Mouse (Mus musculus) natural killer cell, adult 2 months (primary cell): ENCODE measurements around the gene Clec18a.
"Not testable (repeated sequence)": the region's sequence is repeated elsewhere in the genome, so short reads cannot be mapped to it uniquely, and the experiment has no call there.

ENCODE experiments used
- DNase-seq, 2 experiments: peaks; one replicate each; pipeline ENCODE4 v3.0.0; 2022; ENCODE audit warnings: low spot score in 2 of 2

Clec18a gene

DNA sequence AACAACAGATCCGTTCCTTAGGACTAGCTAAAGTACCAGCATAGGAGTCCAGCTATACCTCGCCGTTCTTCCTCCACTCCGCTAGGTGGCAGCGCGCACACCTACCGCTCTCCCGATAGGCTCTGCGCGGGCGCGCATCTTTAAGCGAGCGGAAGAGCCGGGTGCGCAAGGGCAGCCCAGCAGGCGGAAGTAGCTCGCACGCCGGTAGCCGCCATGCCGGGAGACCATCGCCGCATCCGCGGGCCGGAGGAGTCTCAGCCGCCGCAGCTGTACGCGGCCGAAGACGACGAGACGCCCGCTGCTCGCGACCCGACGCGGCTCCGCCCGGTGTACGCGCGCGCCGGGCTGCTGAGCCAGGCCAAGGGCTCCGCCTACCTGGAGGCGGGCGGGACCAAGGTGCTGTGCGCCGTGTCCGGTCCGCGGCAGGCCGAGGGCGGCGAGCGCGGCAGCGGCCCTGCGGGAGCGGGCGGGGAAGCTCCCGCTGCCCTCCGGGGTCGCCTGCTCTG is 36.0 kb downstream of the Clec18a start, which contains the start of gene Exosc6:
Exosc6 (plus strand) TSS at position 182 of the 506 bp plus-strand sequence.
- DNase-seq, result peak; percentile 83 to 90

DNA sequence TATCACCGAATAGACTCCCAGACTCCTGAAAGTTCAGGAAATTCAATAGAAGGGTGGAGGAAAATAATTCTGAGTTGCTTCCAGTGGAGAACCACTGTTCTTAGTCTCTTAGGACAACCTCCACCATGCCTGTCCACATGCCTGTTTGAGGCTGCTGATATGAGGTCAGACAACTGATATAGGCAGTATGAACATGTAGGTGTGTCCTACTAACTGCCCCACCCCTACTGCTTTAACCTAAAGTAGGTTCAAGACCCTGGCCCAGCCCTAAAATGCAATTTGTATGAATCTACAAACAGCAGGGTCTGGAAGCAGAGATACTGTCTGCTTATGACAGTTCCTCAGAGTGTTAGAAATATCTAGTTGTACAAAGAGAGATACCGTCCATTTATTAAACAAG is 36.6 kb downstream of the Clec18a start:
- peak in 1 of 2 experiments; percentile 10 for DNase-seq

DNA sequence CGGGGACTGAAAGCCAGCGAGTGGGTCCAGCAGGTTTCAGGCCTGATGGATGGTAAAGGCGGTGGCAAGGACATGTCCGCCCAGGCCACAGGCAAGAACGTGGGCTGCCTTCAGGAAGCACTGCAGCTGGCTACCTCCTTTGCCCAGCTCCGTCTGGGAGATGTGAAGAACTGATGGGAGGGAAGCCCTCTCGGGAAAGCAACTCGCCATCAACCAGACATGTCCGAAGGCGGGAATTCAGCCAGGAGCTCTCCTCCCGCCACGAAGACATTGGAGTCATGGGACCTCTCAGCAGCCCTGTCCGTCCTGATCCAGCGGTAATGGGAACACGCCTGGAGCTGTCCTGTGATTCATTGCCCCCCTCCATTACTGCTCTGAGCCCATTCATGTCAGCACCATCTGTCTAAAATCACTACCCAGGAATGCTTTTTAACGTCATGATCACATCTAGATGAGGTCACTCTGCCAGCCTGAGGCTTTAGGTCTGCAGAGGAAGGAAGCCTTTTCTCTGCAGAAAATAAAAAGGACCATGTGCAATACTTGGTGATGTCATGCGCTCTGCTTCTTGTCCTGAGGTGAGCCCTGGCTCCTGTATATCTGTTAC is 37.1 kb downstream of the Clec18a start:
- DNase-seq, result no peak

DNA sequence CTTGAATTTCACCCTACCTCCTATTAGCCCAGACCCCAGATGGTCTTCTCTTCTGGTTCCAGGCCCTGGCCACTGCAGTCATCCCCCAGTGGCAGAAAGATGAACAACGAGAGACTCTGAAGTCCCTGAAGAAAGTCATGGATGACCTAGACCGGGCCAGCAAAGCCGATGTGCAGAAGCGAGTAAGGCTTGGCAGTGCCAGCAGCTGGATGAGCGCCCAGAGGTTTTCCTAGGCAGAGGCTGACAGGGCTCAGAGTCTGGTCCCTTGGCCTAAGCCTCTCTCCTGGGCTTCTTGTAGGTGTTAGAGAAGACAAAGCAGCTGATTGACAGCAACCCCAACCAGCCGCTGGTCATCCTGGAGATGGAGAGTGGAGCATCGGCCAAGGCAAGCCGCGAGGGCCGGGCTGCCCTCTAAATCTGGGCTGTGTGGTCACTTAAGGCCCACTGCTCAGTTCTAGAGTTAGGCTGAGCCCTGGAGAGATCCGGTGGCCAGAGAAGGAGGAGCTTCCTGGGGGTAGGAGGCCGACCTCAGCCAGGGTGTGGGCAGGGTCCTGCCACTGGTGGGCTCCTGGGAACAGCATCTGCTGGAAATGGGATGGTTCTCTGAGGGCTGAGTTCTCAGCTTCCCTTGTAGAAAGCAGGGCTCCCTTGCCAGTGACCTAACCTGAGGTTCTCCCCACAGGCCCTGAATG is 38.3 kb downstream of the Clec18a start:
- DNase-seq, result no peak

DNA sequence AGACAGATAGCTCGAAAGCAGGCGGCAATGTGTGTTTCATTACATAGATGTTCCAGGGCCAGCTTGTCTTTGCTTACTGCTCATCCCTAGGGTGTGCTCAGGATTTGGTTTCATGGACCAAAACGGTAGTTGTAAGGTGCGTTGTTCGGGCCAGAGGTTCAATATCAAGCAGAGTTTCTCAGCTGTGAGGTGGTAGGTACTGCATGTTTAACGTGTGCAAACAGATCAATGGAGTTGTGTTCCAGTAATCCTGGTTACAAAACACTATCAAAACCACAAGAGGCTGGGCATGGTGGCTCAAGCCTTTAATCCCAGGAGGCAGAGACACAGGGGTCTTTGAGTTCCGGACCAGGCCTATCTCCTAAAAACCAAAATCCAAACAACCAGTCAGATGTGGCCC is 43.1 kb downstream of the Clec18a start:
- DNase-seq, result no peak

DNA sequence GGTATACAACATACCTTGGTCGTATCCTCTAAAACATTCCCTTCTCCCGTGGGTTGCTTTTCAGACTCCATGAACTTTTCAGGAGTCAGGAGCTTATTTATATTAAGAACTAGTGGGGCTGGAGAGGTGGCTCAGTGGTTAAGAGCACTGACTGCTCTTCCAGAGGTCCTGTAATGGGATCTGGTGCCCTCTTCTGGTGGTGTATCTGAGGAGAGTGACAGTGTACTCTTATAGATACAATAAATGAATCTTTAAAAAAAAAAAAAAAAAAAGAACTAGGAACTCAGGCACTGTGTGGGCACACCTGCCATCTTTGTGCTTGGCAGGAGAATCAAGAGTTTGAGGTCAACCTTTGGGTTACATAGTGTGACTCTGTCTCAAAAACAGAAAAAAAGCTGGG is 43.5 kb downstream of the Clec18a start:
- no peak for DNase-seq

DNA sequence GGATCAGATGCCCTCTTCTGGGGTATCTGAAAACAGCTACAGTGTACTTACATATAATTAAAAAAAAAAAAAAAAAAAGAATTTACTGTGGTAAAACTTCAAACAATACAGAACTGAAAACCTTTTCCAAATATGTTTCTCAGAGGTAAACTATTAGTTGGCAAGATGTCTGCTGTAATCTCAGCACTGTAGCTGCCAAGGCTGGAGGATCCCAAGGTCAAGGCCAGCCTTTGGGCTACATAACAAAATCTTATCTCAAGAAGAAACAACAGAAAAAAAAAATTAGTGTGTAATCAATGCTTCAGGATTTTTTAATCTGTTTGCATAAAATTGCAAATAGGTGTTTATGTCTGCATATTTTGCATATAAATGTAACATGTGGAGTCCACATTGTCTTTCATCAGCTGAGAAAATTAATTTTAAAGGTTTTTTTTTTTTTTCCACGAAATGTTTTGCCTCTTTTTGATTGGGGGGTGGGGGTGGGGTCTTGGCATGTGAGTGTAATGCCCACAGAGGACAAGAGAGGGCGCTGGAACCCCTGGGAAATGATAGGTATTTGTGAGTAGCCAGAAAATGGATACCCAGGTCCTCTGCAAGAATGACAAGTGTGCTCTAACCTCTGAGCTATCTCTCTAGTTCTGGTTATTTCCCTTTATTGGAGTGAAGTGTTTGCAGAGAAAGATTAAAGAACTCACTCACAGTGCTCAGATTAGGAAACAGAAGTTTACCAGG is 48.1 kb downstream of the Clec18a start:
- no peak for DNase-seq

DNA sequence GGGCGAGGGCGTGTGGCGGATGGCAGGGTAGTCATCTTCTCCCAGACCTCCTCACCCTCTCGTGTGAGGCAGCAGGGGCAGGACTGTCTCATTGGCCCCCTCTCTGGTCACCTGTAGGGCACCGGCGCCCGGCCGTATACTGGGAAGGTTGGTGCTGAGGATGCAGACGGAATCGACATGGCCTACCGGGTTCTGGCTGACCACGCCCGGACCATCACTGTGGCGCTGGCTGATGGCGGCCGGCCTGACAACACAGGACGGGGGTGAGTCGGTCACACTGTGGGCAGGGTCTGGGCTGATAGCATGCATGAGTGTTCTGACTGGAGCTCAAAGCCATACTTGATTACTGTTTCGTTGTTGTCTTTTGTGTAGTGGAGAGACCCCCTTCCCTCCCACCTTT is 49.7 kb downstream of the Clec18a start:
- DNase-seq, result no peak

DNA sequence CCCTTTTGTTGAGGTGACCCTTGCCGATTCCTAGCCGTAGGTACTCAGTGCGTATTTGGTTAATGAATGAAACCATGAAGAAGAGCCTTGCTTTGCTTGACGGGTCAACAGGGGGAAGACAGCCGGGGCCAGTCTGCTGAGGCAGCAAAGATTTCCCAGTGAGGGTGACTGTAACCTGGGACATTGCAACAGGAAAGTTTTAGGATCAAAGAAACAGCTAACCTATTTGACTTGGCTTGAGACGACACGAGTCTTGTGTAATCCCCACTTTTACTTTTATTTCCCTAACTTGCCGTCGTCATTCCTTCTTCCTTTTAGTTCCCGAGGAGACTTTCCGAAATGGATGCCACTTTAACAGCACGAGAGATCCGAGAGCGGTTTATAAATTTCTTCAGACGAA is 55.6 kb downstream of the Clec18a start:
- DNase-seq, result no peak

DNA sequence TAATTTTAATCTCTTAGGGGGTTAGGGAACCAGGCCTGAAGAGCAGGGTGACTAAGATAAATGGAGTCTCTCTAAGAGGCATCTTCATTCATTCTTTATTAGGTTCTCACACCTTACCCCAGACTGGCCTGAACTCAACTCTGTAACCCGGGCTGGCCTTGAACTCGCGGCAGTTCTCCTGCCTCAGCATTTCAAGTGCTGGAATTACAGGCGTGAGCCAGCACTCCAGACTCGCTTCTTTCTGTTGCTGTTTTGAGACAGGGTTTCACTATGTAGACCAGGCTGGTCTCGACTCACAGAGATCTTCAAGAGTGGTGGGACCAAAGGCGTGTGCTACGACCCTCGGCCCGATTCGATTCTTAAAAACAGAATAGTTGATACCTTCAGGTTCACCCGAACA is 58.0 kb downstream of the Clec18a start:
- DNase-seq, result no peak

DNA sequence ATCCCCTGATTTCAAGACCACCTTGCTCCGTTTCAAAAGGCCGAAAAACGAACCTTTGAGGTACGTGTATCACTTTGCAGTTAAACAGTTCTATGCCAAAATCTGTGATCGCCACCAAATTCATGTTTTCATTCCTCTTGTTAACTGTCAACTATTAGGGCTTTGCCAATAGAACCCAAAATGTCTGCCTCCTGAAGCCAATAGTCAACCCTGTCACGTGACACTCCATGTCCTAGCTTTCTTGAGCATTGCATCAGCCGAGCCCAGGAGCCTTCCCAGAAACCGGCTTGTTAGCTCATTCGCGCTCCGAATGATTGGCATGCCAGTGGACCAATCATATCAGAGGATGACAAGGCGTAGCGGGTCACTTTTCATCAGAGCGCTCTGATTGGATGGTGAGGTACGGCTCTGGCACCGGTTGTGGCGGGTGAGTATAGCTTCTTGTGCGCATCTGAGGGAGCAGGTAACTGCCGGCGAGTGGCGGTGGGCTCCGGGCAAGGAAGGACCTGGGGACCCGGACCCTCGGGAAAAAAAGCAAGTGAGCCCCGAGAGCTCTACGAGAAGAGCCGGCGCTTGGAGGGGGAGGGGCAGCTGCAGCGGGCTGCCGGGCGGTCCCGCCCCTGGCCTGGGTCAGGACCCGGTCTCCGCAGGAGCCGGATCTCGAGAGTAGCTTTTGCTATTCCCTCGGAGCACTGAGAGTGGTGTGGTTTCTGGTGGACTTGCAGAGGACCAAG is 58.6 kb downstream of the Clec18a start:
- peak; percentile 97 for DNase-seq

DNA sequence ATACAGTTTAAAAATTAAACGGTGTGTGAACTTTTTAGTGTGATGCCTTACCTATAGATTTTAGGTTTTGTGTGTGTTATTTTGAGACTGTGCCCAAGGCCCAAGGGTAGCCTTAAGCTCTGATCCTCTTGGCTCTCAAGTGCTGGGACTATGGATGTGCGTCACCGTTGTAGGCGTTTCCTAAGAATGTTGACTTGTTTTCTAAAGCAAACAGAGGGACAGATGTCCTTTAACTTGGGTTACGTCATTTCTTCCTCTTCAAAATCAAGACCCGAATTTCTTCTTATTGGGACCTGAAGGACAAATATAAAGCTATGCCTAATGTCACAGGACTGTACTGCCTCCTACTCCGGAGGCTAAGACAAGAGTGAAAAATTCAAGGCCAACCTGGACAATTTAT is 59.3 kb downstream of the Clec18a start, which contains the start of gene Aars:
Aars (plus strand) TSS at position 229 of the 400 bp plus-strand sequence.
- no peak for DNase-seq

DNA sequence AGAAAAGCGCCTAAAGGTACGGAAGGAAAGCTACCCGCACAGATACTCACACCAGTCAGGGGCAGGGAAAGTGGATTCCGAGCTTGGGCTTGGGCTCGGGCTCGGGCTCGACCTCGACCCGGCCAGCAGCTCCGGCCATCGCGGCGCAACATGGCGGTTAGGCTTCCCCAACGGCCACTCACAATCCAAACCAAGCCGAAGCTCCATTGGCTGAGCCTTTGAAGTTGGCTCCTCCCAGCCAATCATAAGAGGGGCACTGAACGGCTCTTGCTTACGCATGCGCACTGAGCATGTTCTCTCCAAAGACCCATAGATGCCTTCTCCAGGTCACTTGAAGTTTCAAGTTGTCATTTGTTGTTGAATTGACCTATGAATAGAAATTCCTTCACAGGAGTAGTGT is 60.7 kb downstream of the Clec18a start, which contains the start of gene Ddx19b:
Ddx19b (minus strand) TSS at position 180 of the 400 bp plus-strand sequence.
- no peak for DNase-seq

DNA sequence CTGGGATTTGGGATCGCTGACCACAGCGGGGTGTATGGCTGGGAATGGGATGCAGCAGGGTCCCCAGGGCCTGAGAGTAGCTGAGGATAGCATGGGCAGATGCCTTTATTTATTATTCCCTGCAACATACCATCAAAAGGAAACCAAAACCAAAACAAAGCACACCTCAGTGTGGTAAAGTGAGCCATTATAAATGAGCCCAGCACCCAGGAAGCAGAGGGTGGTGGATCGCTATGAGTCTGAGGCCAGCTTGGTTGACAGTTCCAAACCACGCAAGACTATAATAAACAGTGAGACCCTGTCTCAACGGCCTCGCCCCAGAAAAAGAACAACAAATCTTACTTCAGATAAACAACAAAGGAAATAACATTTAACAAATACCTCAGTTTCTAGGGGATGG is 62.2 kb downstream of the Clec18a start:
- DNase-seq, result peak; percentile 17 to 34

DNA sequence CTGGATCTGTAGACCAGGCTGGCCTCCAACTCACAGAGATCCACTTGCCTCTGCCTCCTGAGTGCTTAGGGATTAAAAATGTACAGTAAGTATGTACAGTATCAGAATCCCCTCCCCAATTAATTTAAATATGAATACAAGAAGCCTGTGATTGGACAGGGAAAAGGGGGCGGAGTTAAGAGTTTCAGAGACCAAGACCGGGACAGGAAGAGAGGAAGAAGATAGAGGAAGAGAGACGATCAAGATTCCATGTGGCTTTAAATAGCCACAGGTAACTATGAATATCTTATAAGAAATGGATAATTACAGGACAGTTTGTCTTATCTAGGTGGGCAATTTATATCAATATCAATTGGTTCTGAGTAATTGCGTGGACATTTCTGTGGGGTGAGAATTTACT is 62.6 kb downstream of the Clec18a start:
- DNase-seq, result no peak

DNA sequence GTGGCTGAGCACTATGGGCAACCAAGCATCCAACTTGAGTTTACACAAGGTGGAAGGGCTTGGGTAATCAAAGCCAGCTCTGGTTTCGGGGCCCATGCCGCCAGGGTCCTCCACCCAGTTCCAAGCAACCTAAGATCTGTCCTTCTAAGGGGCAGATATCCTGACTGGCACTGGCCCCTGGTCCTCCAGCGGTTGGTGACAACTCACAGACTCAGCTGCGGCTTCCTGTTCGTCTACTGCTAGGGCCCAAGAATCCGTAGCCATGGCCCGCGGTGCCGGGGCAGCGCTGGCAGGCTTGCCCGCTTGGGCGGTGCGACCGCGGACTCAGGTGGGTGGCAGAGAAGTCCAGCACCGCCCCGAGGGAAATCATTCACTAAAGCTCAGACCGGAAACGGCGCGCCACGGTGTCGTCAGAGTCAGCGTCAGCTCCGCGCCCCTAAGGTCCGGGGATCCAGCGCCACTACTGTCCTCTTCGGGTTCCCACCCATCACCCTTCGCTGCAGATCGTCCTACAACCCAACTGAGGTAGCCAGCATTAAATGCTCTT is 64.8 kb downstream of the Clec18a start:
- peak; percentile 85 to 89 for DNase-seq

DNA sequence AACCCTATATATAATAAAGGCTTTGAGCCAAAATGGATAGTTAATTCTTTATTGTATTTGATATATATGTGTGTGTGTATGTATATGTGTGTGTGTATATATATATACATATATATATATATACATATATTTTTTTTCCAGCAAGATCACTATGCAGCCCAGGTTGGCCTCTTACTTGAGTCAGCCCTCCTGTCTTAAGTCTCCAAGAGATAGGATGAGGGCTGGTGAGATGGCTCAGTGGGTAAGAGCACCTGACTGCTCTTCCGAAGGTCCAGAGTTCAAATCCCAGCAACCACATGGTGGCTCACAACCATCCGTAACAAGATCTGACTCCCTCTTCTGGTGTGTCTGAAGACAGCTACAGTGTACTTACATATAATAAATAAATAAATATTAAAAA is 65.6 kb downstream of the Clec18a start:
- not testable (repeated sequence) for DNase-seq

DNA sequence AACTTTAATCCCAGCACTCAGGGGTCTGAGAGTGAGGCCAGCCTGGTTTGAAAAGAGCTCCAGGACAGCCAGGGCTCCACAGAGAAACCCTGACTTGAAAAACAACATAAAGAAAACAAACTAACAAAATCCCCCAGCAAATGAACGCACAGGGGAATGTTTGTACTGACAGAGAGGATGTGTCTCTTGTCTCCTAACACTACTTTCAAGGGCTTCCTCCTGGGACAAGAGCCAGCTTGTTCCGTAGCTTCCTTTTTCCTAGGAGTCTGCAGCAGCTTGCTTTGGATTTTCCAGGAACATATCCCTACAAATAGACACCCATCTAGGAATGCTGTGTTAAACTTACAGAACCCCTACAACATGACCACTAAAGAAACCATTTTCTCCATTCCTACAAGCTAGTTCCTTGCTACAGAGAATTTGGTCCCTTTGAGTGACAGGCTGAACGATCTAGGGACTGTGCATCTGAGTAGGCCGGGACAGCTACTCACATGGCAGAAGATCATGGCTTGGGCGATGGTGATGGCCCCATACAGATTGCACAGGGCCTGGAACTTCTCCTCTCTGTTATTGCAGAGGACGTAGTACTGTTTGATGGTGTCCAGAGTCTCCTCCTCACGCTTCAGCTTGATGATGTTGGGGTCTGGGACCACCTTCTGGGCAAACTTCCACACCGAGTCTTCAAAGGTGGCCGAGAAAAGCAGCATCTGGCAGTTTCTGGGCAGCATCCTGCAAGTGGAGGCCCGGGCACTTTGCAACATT is 81.8 kb downstream of the Clec18a start:
- not testable (repeated sequence) for DNase-seq
